Mouse (Mus musculus) left cerebral cortex, postnatal 36 days (tissue): ENCODE data around the gene Cd300ld2. TPM values are rescaled to one million over a fixed set of nuclear protein-coding genes. Genes with fewer than 3 reads are reported as not detected.
"Not testable (repeated sequence)": the region's sequence is repeated elsewhere in the genome, so short reads cannot be mapped to it uniquely, and the experiment has no call there.

Experiments used
- DNase-seq, 2 experiments: peaks; one replicate each; pipeline ENCODE4 v3.0.0; 2021 to 2022; ENCODE audit warnings: low spot score in 2 of 2, mixed read lengths in 1 of 2
- intact Hi-C: fragments of 180-260 bp; cut with DNase I; formaldehyde crosslinking; loops from one replicate; pipeline ENCODE4 v1.15.1; 2025
- total RNA-seq, 2 experiments: library from RNA; stranded (reverse); gene quantifications; 2 replicates each; pipeline ENCODE4 v1.2.3; 2021

The Cd300ld2 gene
- not detected for total RNA-seq

GRCm38 (mm10) chr11:115016093-115016492, at the start of gene Cd300ld2:
Gene Cd300ld2 (minus strand): TSS chr11:115016193.
- DNase-seq, intact Hi-C loops: not testable (repeated sequence)

- DNase-seq = no peak
- intact Hi-C loops = no loop called here
Measured at GRCm38 (mm10) chr11:115062077-115062476, 46.1 kb upstream of the Cd300ld2 start, which contains the start of gene Cd300e. Gene Cd300e (minus strand): TSS chr11:115062177.

GRCm38 (mm10) chr11:115059797-115060196, 43.8 kb upstream of the Cd300ld2 start:
- intact Hi-C loops = no loop called here
- DNase-seq = no peak

DNA sequence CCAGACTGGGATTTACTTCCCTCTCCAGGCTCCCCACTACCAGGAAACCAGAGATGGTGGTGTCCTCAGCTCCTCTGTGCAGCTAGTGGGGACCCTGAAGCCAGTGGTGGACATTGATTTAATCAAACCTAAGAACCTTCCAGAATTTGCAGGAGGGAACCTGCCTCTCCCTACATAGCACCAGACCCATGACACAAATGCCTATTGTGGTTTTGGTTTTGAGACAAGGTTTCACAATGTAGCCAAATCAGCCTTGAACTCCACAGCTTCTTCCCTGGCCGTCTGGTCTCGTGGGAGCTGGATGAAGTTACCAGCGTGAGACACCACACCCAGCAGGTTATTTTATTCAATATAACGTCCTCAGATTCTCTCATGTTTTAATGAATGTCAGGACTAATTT, 42.7 kb upstream of the Cd300ld2 start:
- DNase-seq = no peak
- intact Hi-C loops = no loop called here

DNA sequence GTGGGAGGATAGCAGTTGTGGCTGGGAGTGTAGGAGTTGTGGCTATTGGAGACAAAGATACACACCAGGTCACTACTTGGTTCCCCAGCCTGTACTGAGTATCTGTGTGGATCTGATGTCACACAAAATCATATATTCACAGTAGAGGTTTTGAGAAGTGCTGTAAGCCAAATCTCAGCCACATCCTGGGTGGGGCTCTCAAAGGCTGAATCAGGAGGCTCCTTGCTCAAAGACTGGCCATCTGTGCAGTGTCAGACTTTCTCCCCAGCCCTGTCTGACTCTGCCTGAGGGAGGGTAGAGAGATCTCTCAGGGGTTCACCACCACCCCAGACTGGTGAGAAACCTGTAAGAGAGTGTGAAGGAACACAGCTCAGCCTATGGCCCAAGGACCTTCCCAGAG, 38.5 kb upstream of the Cd300ld2 start:
- DNase-seq = no peak
- intact Hi-C loops = no loop called here

DNA sequence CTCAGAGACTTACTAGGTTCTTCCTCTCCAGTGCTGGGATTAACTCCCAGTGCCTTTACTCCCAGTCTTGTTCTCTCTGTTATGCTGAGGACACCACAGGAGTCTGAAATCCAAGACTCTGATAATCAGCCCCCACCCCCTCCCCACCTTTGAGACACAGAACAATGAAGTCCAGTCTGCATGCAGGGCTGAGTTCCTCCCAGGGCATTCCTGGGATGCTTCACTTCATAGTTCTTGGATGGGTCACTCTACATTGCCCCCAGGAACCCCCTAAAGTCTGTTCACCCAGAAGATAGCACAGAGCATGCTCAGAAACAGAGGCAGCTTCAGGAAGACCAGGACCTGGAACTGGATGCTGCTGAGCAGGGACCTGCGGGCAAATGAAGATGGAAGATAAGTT, 37.0 kb upstream of the Cd300ld2 start:
- intact Hi-C loops = no loop called here
- DNase-seq = no peak

GRCm38 (mm10) chr11:115052206-115052605, 36.2 kb upstream of the Cd300ld2 start:
- DNase-seq = no peak
- intact Hi-C loops = no loop called here

DNA sequence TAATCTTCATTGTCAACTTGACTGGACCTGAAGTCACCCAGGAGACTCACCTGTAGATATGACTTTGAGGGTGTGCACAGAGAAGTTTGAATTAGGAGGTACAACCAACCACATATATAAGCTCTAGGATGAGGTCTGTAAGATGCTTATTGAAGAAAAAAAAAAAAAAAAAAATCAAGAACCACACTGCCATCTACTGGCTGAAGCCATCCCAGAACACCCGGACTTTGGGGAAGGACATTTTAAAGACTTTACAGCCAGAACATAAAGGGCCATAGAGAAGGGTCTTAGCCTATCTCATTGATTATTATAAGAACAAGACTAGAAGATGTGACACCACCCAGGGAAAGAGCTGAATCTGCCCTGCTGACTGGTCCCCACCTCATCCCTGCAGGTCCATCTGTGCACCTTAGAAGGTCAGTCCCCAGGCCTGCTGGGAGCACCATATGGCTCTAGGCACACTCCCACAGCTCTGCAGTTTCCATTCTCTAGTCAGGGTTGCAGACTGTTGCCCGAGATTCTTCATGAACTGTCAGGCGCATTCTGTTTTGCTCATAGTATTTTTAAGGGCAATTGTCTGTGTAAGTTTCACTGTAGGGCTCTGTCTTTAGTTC, 33.4 kb upstream of the Cd300ld2 start:
- DNase-seq = no peak
- intact Hi-C loops = no loop called here

DNA sequence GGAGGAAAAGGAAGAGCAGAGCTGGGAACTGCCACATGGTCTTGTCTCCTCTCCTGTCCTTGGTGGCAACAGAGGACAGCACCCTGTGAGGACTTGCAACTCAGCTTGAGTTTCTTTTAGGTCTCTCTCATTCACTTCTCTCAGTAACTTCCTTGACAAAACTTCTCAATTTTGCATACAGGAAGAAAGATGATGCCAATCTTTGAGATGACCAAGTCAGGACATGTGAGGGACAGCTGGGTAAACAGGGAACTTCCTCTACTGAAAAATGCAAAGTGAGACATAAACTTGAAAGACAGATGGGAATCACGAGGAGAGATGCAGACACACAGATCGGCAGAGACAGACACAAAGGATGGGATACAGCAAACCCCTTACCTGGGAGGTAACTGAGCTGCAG, 32.3 kb upstream of the Cd300ld2 start, which contains the start of gene Cd300ld3:
Gene Cd300ld3, minus strand, starts transcription at position 151 of the 400 bp plus-strand sequence.
- DNase-seq = no peak
- intact Hi-C loops = no loop called here

DNA sequence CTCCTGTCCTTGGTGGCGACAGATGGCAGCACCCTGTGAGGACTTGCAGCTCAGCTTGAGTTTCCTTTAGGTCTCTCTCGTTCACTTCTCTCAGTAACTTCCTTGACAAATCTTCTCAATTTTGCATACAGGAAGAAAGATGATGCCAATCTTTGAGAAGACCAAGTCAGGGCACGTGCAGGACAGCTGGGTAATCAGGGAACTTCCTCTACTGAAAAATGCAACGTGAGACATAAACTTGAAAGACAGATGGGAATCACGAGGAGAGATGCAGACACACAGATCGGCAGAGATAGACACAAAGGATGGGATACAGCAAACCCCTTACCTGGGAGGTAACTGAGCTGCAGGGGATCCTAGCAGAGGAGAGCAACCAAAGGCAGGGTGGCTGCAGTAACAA, 21.7 kb upstream of the Cd300ld2 start, which contains the start of gene Cd300ld5:
Gene Cd300ld5, minus strand, starts transcription at position 101 of the 400 bp plus-strand sequence.
- DNase-seq, intact Hi-C loops: not testable (repeated sequence)

- DNase-seq, intact Hi-C loops: not testable (repeated sequence)
Measured at GRCm38 (mm10) chr11:115026912-115027311, 10.9 kb upstream of the Cd300ld2 start, which contains the start of gene Cd300ld4. Gene Cd300ld4 (minus strand): TSS chr11:115027012.

DNA sequence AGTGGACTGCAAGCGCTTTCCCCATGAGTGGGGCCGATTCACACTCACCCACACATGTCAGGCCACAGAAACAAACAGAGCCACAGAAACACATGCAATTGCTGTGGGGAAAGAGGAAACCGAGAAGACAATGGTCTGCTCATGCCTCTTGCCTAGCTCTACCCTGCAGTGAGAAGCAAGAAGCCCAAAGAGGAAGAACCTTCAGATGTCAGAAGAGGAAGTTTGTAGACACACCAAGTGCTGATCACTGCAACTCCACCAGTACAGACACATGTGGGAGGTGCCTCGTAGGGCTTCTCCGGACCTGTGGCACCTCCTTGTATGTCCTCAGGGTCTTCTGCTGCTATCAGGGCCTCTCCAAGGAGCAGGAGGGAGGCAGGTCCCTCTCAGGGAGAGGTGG, 11.9 kb downstream of the Cd300ld2 start:
- intact Hi-C loops = no loop called here
- DNase-seq = no peak

- intact Hi-C loops = no loop called here
- no peak for DNase-seq
Measured at GRCm38 (mm10) chr11:115001474-115002040, 14.4 kb downstream of the Cd300ld2 start, which contains the start of gene Cd300c2. Gene Cd300c2 (minus strand): TSS chr11:115001880.

DNA sequence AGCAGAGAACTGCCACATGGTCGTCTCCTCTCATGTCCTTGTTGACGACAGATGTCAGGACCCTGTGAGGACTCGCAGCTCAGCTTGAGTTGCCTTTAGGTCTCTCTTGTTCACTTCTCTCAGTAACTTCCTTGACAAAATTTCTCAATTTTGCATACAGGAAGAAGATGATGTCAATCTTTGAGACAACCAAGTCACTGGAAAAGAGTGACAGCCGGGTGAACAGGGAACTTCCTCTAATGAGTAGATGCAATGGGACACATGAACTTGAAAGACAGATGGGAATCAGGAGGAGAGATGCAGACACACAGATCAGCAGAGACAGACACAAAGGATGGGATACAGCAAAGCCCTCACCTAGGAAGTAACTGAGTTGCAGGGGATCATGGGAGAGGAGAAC, 26.2 kb downstream of the Cd300ld2 start, which contains the start of gene Cd300ld:
Gene Cd300ld, minus strand, starts transcription at position 130 of the 400 bp plus-strand sequence.
- DNase-seq = no peak
- intact Hi-C loops = loop anchor here (5.0 kb wide), 1 partner anchor 138 kb away; no protein-coding TSS in a partner anchor

GRCm38 (mm10) chr11:114981866-114982265, 34.1 kb downstream of the Cd300ld2 start:
- peak in 1 of 2 experiments; percentile 15 for DNase-seq
- intact Hi-C loops = no loop called here

GRCm38 (mm10) chr11:114972726-114973125, 43.3 kb downstream of the Cd300ld2 start:
- intact Hi-C loops = no loop called here
- DNase-seq = no peak

DNA sequence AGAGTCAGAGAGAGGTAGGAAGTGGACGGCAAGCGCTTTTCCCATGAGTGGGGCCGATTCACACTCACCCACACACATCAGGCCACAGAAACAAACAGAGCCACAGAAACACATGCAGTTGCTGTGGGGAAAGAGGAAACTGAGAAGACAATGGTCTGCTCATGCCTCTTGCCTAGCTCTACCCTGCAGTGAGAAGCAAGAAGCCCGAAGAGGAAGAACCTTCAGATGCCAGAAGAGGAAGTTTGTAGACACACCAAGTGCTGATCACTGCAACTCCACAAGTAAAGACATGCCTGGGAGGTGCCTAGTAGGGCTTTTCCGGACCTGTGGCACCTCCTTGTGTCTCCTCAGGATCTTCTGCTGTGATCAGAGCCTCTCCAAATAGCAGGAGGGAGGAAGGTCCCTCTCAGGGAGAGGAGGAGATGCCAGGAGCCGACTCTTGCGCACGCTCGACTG, 47.2 kb downstream of the Cd300ld2 start, which contains the start of gene Cd300c:
Gene Cd300c, minus strand, starts transcription at position 406 of the 456 bp plus-strand sequence.
- intact Hi-C loops = no loop called here
- DNase-seq = no peak

DNA sequence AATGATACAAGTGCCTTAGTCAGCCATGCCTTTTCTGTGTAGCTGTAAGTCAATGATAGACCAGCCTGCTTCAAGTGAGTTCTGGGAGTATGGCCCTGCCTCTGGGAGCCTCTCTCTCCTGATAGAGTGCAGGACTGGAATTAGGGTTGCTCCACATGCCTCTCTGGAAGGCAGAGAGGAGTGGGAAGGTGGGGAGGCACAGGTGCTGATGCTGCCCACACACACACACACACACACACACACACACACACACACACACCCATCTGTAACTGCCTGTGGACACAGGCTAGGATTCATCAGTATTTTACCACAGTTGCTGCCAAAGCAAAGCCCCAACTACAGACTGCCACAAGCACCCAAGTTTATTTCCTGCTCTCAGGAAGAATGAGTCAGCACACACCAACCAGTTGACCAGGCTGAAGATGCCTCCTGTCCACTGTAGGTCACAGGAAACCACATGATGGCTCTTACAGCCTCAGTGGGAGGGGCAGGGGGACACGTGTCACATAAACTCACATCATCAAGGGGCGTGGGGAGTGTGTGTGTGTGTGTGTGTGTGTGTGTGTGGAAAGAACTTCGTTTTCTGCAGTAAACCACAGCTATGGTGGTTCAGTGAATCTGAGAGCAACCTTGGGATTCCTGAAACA, 50.7 kb downstream of the Cd300ld2 start:
- no peak for DNase-seq

DNA sequence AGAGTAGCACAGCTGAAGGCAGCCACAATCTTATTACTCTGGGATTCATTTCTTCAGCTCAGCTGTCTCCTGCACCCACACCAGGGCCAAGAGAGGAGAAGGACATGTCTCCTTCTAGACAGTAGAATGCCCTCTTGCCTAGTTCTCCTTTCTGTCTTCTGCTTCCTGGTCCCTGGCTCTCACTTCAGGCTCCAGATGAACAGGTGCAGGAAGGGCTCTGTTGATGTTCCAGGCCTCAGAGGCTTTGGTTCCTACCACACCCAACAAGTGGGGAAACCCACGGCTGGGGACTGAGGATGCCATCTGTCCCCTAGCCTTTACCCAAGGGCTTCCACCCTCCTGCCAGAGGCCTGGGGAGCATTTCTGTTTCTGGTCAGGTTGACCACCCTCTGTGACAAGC, 55.6 kb downstream of the Cd300ld2 start:
- no peak for DNase-seq
- intact Hi-C loops = no loop called here

More for the DNA sequence above, 50.7 kb downstream of the Cd300ld2 start:
- intact Hi-C loops = no loop called here
